Mouse (Mus musculus) urinary bladder, postnatal 25 days (tissue): ENCODE data around the gene Actrt2.

Source experiments
- DNase-seq: peaks from one replicate; pipeline ENCODE4 v3.0.0; 2022; ENCODE audit warnings: low spot score

Actrt2 gene

GRCm38 (mm10) chr4:154667767-154668166 lies at the start of gene Actrt2:
Actrt2 (minus strand) TSS chr4:154667867.
- no peak for DNase-seq

GRCm38 (mm10) chr4:154709391-154710107 lies 41.9 kb upstream of the Actrt2 start:
- no peak for DNase-seq

GRCm38 (mm10) chr4:154708811-154709210 lies 41.1 kb upstream of the Actrt2 start:
- no peak for DNase-seq

GRCm38 (mm10) chr4:154708223-154708622 lies 40.6 kb upstream of the Actrt2 start:
- no peak for DNase-seq

GRCm38 (mm10) chr4:154707521-154707920 lies 39.9 kb upstream of the Actrt2 start:
- no peak for DNase-seq

- DNase-seq, result no peak
Observed at GRCm38 (mm10) chr4:154706442-154706841, 38.8 kb upstream of the Actrt2 start.

GRCm38 (mm10) chr4:154705681-154706080 lies 38.0 kb upstream of the Actrt2 start:
- no peak for DNase-seq

GRCm38 (mm10) chr4:154705056-154705455 lies 37.4 kb upstream of the Actrt2 start:
- DNase-seq, result no peak

GRCm38 (mm10) chr4:154704591-154704990 lies 36.9 kb upstream of the Actrt2 start:
- DNase-seq, result no peak

GRCm38 (mm10) chr4:154703426-154704070 lies 35.9 kb upstream of the Actrt2 start:
- DNase-seq, result no peak

GRCm38 (mm10) chr4:154702931-154703330 lies 35.3 kb upstream of the Actrt2 start:
- no peak for DNase-seq

GRCm38 (mm10) chr4:154702186-154702585 lies 34.5 kb upstream of the Actrt2 start:
- no peak for DNase-seq

GRCm38 (mm10) chr4:154700921-154701412 lies 33.3 kb upstream of the Actrt2 start:
- DNase-seq, result no peak

GRCm38 (mm10) chr4:154700436-154700835 lies 32.8 kb upstream of the Actrt2 start:
- no peak for DNase-seq

- DNase-seq, result no peak
Observed at GRCm38 (mm10) chr4:154699236-154699635, 31.6 kb upstream of the Actrt2 start.

GRCm38 (mm10) chr4:154698631-154699030 lies 31.0 kb upstream of the Actrt2 start:
- no peak for DNase-seq

GRCm38 (mm10) chr4:154698021-154698590 lies 30.4 kb upstream of the Actrt2 start:
- DNase-seq, result no peak

- no peak for DNase-seq
Observed at GRCm38 (mm10) chr4:154697476-154697875, 29.8 kb upstream of the Actrt2 start.

- no peak for DNase-seq
Observed at GRCm38 (mm10) chr4:154696552-154696951, 28.9 kb upstream of the Actrt2 start.

GRCm38 (mm10) chr4:154696146-154696545 lies 28.5 kb upstream of the Actrt2 start:
- no peak for DNase-seq

- DNase-seq, result no peak
Observed at GRCm38 (mm10) chr4:154694361-154694760, 26.7 kb upstream of the Actrt2 start.

- no peak for DNase-seq
Observed at GRCm38 (mm10) chr4:154693348-154694015, 25.8 kb upstream of the Actrt2 start.
